Mouse (Mus musculus): ENCODE measurements around the gene Chd2.

- TF ChIP-seq CTCF (IDR thresholded peaks at IDR 0.05; ENCODE audit: low read depth, low read length) (no peak), GATA1 (IDR thresholded peaks at IDR 0.05; ENCODE audit: borderline replicate concordance, low read length) (no peak), TAL1 (conservative IDR thresholded peaks at IDR 0.05; ENCODE audit: low read depth, low read length) (no peak), GATA2 (IDR thresholded peaks at IDR 0.05; ENCODE audit: borderline replicate concordance, low read depth, low read length) (no peak)
Observed at GRCm38 (mm10) chr7:73378034-73378433, 163.6 kb downstream of the Chd2 start.

Measured in G1E (cell line).